Mouse (Mus musculus) heart, adult 2 months (tissue): ENCODE measurements at regions not wholly inside any gene's neighbourhood (a gene's known extent, or its start where the extent isn't known, plus 50 kb on each side); places are given as distances from the start of the nearest gene placed in this dataset.

Experiments
- DNase-seq, 2 experiments: peaks; one replicate each; pipeline ENCODE4 v3.0.0; 2021
- H3K27ac ChIP-seq: fragments of 200-600 bp; 2 replicates; pipeline ENCODE4 v1.8.1; 2022
- H3K27me3 ChIP-seq: fragments of 200-500 bp; 2 replicates; pipeline ENCODE4 v1.6.1; 2012; ENCODE audit warnings: mild to moderate bottlenecking, low read length, inconsistent platforms, mixed read lengths; ENCODE audit not compliant: control insufficient read depth, insufficient read depth
- H3K36me3 ChIP-seq: fragments of 200-500 bp; 2 replicates; pipeline ENCODE4 v1.6.1; 2012; ENCODE audit warnings: low read length, inconsistent platforms; ENCODE audit not compliant: control insufficient read depth, insufficient read depth
- H3K4me1 ChIP-seq: fragments of 200-500 bp; 2 replicates; pipeline ENCODE4 v1.6.1; 2011; ENCODE audit warnings: low read length; ENCODE audit not compliant: control insufficient read depth, insufficient read depth
- H3K4me3 ChIP-seq: fragments of 200-600 bp; 2 replicates; pipeline ENCODE4 v1.8.1; 2022
- H3K79me2 ChIP-seq: fragments of 200-500 bp; replicated peaks from 2 replicates; pipeline ENCODE4 v1.6.1; 2012; ENCODE audit warnings: mild to moderate bottlenecking, inconsistent platforms, low read length, moderate library complexity, mixed read lengths; ENCODE audit not compliant: control insufficient read depth, insufficient read depth
- H3K9ac ChIP-seq: fragments of 200-500 bp; 2 replicates; pipeline ENCODE4 v1.6.1; 2012; ENCODE audit warnings: low read depth, mild to moderate bottlenecking, control low read depth, inconsistent platforms, low read length, mixed read lengths
- CTCF ChIP-seq: fragments of 200-600 bp; IDR thresholded peaks from 2 replicates; pipeline ENCODE4 v1.8.1; 2022; ENCODE audit warnings: antibody characterized with exemption, mild to moderate bottlenecking, moderate library complexity
- EP300 ChIP-seq: fragments of 200-500 bp; IDR thresholded peaks from 2 replicates; pipeline ENCODE4 v1.6.1; 2011; ENCODE audit warnings: low read depth, low read length, control low read depth; ENCODE audit not compliant: insufficient read depth
- POLR2A ChIP-seq: fragments of 200-500 bp; IDR thresholded peaks from 2 replicates; pipeline ENCODE4 v1.6.1; 2011; ENCODE audit warnings: mild to moderate bottlenecking, low read depth, low read length, control low read depth; ENCODE audit not compliant: insufficient read depth
- WGBS: fragments of 180-500 bp; shearing (Covaris S2); methylation state at CpG from one replicate; pipeline ENCODE4 v1.1.7; 2018; 5-methylcytosine and 5-hydroxymethylcytosine counted together
- intact Hi-C: fragments of 180-260 bp; cut with DNase I; formaldehyde crosslinking; loops from one replicate; pipeline ENCODE4 v1.15.1; 2025

DNA sequence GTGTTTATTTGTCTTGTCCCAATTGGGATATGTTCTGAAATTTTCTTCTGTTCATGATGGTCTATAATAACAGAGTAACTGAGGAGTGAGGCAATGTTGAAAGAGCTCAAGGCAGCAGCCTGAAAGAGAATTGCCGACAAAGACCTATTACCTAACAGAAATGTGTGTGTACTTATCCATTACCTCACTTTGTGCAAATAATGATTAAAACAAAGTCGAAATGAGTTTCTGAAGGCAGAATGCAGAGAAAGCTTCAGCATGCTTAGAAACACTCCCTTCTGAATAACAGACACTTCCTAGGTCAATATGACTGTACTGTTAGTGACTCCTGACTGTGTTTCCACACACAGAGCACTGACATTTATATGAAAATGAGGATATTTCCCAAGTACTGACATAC is 63.0 kb downstream of the Kbtbd8 start:
- intact Hi-C loops, result no loop called here
- no peak for TF ChIP-seq POLR2A
- no peak for TF ChIP-seq CTCF
- TF ChIP-seq EP300, result no peak
- Histone ChIP-seq H3K4me1 (no peaks in the 10 kb centered on the region), H3K36me3 (no peaks in the 10 kb centered on the region), H3K79me2 (no peaks in the 10 kb centered on the region), H3K4me3 (no peak overlapping the region), H3K27me3 (no peaks in the 10 kb centered on the region), H3K9ac (no peak overlapping the region), H3K27ac (no peak overlapping the region)
- 63% methylated on average over 2 of the region's 2 CpGs for WGBS
- no peak for DNase-seq

DNA sequence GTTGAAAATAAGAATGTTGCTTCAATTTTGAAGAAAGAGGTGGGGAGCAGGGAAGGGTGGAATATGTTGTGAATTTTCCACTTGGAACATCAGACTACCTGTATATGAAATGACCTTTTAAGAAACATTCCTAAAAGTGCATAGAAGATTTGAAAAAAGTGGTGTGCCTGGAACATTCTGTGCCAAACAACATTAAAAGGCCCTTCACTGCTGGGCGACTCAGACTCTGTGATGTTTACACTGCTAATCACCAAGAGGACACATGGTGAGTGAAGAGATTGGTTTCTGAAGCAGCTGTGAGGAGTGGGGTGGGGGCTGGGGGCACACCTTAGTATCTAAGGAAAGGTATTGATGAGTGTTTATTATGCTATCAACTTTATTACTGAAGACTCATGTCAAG is 65.2 kb downstream of the Kbtbd8 start:
- H3K79me2 ChIP-seq, result no peaks in the 10 kb centered on the region
- 28% methylated on average over 1 of the region's 1 CpGs for WGBS

DNA sequence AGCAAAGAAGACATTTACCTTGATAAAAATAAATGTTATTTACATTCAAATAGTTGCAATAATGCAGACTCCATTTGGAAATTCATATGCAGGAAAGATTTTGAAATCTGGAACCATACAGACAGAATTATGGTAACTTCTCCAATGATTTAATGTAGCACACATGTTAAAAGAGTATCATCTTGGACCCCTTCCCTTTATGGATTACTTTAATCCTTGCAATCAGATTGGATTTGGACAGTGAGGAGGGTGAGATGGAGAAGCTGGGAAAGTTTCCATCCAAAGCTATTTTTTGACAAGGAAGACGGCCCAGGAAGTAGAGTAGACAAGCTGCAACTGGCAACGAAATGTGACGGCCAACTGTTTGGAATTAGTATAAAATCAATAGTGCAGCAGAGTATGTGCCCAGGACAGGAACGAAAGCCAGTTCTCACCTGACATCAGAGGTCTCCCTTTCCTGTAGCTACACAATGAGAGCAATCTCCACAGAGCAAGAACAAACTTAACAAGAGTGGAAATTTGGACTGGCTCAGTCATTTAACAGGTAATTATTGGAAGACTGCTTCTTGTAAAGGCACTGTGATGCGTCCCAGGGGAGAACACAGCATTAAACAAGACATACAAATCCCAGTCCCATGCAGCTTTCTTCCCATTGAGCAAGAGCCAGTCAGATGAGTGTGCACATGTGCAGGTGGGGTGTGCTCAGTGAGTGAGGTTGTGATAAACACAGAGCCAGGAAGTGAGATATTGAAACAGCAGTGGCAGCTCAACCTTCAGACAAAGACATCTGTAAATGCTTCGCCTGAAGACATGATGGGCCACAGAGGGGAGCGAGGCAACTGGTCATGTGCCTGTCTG is 68.3 kb downstream of the Kbtbd8 start:
- no peaks in the 10 kb centered on the region for H3K36me3 ChIP-seq
- no peaks in the 10 kb centered on the region for H3K4me1 ChIP-seq
- H3K27me3 ChIP-seq, result no peaks in the 10 kb centered on the region
- no peak overlapping the region for H3K4me3 ChIP-seq
- WGBS, result 40% methylated on average over 7 of the region's 7 CpGs
- H3K79me2 ChIP-seq, result no peaks in the 10 kb centered on the region
- TF ChIP-seq EP300, result no peak
- no peak for TF ChIP-seq POLR2A
- no peak for TF ChIP-seq CTCF
- intact Hi-C loops, result no loop called here
- no peak for DNase-seq
- no peak overlapping the region for H3K9ac ChIP-seq
- no peak overlapping the region for H3K27ac ChIP-seq

More for the DNA sequence above, 65.2 kb downstream of the Kbtbd8 start:
- intact Hi-C loops, result no loop called here
- Histone ChIP-seq H3K36me3 (no peaks in the 10 kb centered on the region), H3K9ac (no peak overlapping the region), H3K27ac (no peak overlapping the region), H3K4me1 (no peaks in the 10 kb centered on the region), H3K4me3 (no peak overlapping the region), H3K27me3 (no peaks in the 10 kb centered on the region)
- TF ChIP-seq EP300 (no peak), CTCF (no peak), POLR2A (no peak)
- no peak for DNase-seq

DNA sequence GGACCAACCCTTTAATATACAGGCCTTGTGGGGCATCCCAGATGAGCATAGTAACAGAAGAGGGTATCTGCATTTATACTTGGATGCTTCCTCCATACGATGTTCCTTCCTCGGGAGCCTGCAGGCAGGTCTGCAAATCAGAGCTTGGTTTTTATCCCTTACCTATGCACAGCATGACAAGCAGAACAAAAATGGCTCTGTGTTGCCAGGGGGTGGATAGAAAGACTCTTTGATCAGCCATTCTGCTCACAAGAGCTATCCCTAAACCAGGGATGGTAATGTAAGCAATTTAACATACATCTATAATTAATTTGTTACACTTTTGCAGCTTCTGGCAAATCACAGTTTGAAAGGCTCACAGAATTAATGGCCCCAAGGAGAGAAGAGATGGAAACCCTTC is 79.6 kb downstream of the Kbtbd8 start:
- no peaks in the 10 kb centered on the region for H3K27me3 ChIP-seq
- H3K4me1 ChIP-seq, result no peaks in the 10 kb centered on the region
- no peaks in the 10 kb centered on the region for H3K79me2 ChIP-seq
- no peak overlapping the region for H3K4me3 ChIP-seq
- WGBS, result 78% methylated on average over 2 of the region's 2 CpGs
- intact Hi-C loops, result no loop called here
- no peaks in the 10 kb centered on the region for H3K36me3 ChIP-seq
- no peak overlapping the region for H3K9ac ChIP-seq
- TF ChIP-seq EP300, result no peak
- no peak for TF ChIP-seq CTCF
- TF ChIP-seq POLR2A, result no peak
- DNase-seq, result no peak
- H3K27ac ChIP-seq, result no peak overlapping the region

DNA sequence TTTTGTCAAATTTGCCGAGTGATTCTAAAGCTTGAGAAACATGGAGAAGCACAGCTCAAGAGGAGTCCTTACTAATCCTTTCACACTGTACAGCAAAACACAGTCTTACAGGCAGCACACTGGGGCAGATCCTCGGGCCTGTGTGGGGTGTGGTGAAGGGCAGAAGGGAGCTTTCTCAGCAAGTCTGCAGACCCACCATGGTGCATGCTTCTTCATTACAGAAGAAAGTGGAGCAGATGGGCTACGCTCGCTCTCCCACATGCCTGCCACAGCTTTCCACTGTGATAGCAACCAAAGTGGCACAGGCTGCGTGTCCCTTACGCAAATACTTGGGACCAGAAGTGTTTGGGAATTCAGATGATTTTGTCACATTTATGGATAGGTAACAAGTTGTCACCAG is 81.6 kb downstream of the Kbtbd8 start:
- H3K27me3 ChIP-seq, result no peaks in the 10 kb centered on the region
- WGBS, result 79% methylated on average over 6 of the region's 6 CpGs
- H3K27ac ChIP-seq, result no peak overlapping the region
- intact Hi-C loops, result no loop called here
- no peak for DNase-seq
- H3K79me2 ChIP-seq, result no peaks in the 10 kb centered on the region
- no peaks in the 10 kb centered on the region for H3K36me3 ChIP-seq
- no peak for TF ChIP-seq CTCF
- no peak for TF ChIP-seq POLR2A
- TF ChIP-seq EP300, result no peak
- no peak overlapping the region for H3K4me3 ChIP-seq
- H3K4me1 ChIP-seq, result no peaks in the 10 kb centered on the region
- no peak overlapping the region for H3K9ac ChIP-seq

DNA sequence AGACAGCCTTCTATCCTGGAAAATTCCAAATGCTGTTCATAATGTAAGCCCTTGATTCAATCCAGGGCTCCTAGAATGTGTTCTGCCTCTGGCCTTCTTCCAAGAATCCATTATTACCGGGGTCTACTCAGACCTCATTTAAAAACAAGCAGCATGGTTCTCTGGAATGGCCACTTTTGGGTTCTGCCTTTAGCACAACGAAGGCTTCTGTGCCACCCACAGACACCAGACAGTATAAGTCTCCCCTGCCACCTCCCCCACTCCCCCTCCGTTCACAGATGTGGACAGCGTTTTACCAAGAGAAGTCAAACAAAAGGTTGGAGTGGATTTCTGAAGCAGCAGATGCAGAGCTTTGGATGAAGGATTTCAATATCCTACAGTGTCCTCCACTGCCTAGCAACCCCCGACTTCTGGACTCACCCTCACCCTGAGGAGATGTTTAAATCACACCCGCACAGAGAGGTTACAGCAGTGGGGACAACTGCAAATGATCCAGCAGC is 85.3 kb downstream of the Kbtbd8 start:
- DNase-seq, result no peak
- no peak overlapping the region for H3K4me3 ChIP-seq
- TF ChIP-seq EP300 (no peak), POLR2A (no peak), CTCF (no peak)
- no peaks in the 10 kb centered on the region for H3K4me1 ChIP-seq
- no peak overlapping the region for H3K9ac ChIP-seq
- no peaks in the 10 kb centered on the region for H3K27me3 ChIP-seq
- H3K36me3 ChIP-seq, result no peaks in the 10 kb centered on the region
- H3K79me2 ChIP-seq, result no peaks in the 10 kb centered on the region
- 53% methylated on average over 6 of the region's 6 CpGs for whole genome bisulfite sequencing
- intact Hi-C loops, result no loop called here
- no peak overlapping the region for H3K27ac ChIP-seq
